Mouse (Mus musculus) liver, embryonic 16.5 days (tissue): Measurements from ENCODE around the gene Frmpd1. TPM values are rescaled to one million over a fixed set of nuclear protein-coding genes. Genes with fewer than 3 reads are reported as not detected.

Experiments
- ATAC-seq: fragments of 200-750 bp; cut with Nextera tagmentation; 2 replicates; pipeline ENCODE4 v1.8.0; 2017; ENCODE audit warnings: low read depth, mild to moderate bottlenecking, moderate number of reproducible peaks, moderate library complexity
- H3K27ac ChIP-seq: fragments of 300-500 bp; sonication (generic); 2 replicates; pipeline ENCODE4 v1.5.1; 2014; ENCODE audit warnings: mild to moderate bottlenecking, low read length
- H3K27me3 ChIP-seq: fragments of 300-500 bp; sonication (generic); 2 replicates; pipeline ENCODE4 v1.6.1; 2014; ENCODE audit warnings: low read depth, low read length, mixed read lengths; ENCODE audit not compliant: control insufficient read depth, insufficient read depth
- H3K36me3 ChIP-seq: fragments of 300-500 bp; sonication (generic); 2 replicates; pipeline ENCODE4 v1.6.1; 2014; ENCODE audit warnings: mild to moderate bottlenecking; ENCODE audit not compliant: control insufficient read depth, insufficient read depth
- H3K4me1 ChIP-seq: fragments of 300-500 bp; sonication (generic); 2 replicates; pipeline ENCODE4 v1.6.1; 2014; ENCODE audit warnings: low read depth, low read length, mixed read lengths; ENCODE audit not compliant: control insufficient read depth
- H3K4me2 ChIP-seq: fragments of 300-500 bp; sonication (generic); 2 replicates; pipeline ENCODE4 v1.6.1; 2014; ENCODE audit warnings: low read depth, low read length, mixed read lengths
- H3K4me3 ChIP-seq: fragments of 300-500 bp; sonication (generic); 2 replicates; pipeline ENCODE4 v1.5.1; 2014; ENCODE audit warnings: low read depth, mild to moderate bottlenecking, low read length
- H3K9ac ChIP-seq: fragments of 300-500 bp; sonication (generic); 2 replicates; pipeline ENCODE4 v1.6.1; 2014; ENCODE audit warnings: low read depth, low read length
- H3K9me3 ChIP-seq: fragments of 300-500 bp; sonication (generic); replicated peaks from 2 replicates; pipeline ENCODE4 v1.6.1; 2016; ENCODE audit warnings: low read length; ENCODE audit not compliant: control insufficient read depth
- WGBS: fragments of 180-500 bp; shearing (Covaris S2); extraction: QIAGEN DNeasy Blood & Tissue Kit; methylation state at CpG from one replicate; pipeline ENCODE4 v1.1.7; 2014; ENCODE audit not compliant: insufficient replicate concordance; 5-methylcytosine and 5-hydroxymethylcytosine counted together
- polyA plus RNA-seq: library from polyadenylated mRNA; unstranded; fragments of >200 nt; fragmentation: Nextera tagmentation; extraction: Ambion mirVana; gene quantifications from 2 replicates; pipeline ENCODE4 v1.2.1, GENCODE M21; 2015

The Frmpd1 gene
- polyA plus RNA-seq, 1 experiment from 2014 or later = 0.34 TPM

DNA sequence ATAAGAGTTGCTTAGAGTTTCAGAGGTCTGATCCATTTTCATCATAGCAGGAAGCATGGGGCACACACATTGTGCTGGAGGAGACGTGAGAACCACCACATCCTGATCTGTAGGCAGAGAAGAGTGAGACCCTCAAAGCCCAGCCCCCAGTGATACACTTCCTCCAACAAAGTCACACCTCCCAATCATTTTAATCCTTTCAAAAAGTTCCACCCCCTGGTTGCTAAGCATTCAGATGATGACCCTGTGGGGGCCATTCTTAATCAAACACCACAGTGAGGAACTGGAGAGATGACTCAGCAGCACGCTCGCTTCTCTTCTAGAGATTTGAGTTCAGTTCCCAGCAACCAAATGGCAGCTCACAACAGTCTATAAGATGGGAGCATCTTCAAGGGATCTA is 147.8 kb downstream of the Frmpd1 start:
- H3K27ac ChIP-seq = no peak overlapping the region
- no peak overlapping the region for H3K9ac ChIP-seq
- 45% methylated on average over 3 of the region's 3 CpGs for WGBS
- no peaks in the 10 kb centered on the region for H3K9me3 ChIP-seq
- no peak for ATAC-seq
- H3K4me3 ChIP-seq = no peak overlapping the region
- no peaks in the 10 kb centered on the region; the same call in 1 of the 2 replicates for H3K27me3 ChIP-seq
- H3K4me2 ChIP-seq = no peak overlapping the region
- H3K4me1 ChIP-seq = no peaks in the 10 kb centered on the region
- H3K36me3 ChIP-seq = no peaks in the 10 kb centered on the region

Other genes with a start within 250 kb of the Frmpd1 start
- 165 and 179 TPM in 2 replicates for gene Grhpr, start 203.5 kb upstream of the Frmpd1 start, polyA plus RNA-seq
- 5.5 TPM in 2 replicates for gene Zbtb5, start 172.5 kb upstream of the Frmpd1 start, polyA plus RNA-seq
- gene Polr1e, start 166.3 kb upstream of the Frmpd1 start, polyA plus RNA-seq = 11.4 and 13.1 TPM in 2 replicates
- gene Fbxo10, start 100.3 kb upstream of the Frmpd1 start, polyA plus RNA-seq = 3.6 and 3.8 TPM in 2 replicates
- 104 and 114 TPM in 2 replicates for gene Tomm5, start 76.8 kb upstream of the Frmpd1 start, polyA plus RNA-seq
- 4.1 and 4.5 TPM in 2 replicates for gene Trmt10b, start 112.3 kb downstream of the Frmpd1 start, polyA plus RNA-seq
- gene Dcaf10, start 157.2 kb downstream of the Frmpd1 start, polyA plus RNA-seq = 5.1 and 6.2 TPM in 2 replicates
- gene Exosc3, start 157.9 kb downstream of the Frmpd1 start, polyA plus RNA-seq = 39.7 and 42.7 TPM in 2 replicates
- gene Slc25a51, start 223.9 kb downstream of the Frmpd1 start, polyA plus RNA-seq = 76.1 and 79.3 TPM in 2 replicates